Mouse (Mus musculus) spleen, postnatal 36 days (tissue): ENCODE data around the gene Fes.

Experiments
- DNase-seq, 2 experiments: peaks; one replicate each; pipeline ENCODE4 v3.0.0; 2022; ENCODE audit warnings: low spot score in 2 of 2, mixed read lengths in 1 of 2

Gene Fes

DNA sequence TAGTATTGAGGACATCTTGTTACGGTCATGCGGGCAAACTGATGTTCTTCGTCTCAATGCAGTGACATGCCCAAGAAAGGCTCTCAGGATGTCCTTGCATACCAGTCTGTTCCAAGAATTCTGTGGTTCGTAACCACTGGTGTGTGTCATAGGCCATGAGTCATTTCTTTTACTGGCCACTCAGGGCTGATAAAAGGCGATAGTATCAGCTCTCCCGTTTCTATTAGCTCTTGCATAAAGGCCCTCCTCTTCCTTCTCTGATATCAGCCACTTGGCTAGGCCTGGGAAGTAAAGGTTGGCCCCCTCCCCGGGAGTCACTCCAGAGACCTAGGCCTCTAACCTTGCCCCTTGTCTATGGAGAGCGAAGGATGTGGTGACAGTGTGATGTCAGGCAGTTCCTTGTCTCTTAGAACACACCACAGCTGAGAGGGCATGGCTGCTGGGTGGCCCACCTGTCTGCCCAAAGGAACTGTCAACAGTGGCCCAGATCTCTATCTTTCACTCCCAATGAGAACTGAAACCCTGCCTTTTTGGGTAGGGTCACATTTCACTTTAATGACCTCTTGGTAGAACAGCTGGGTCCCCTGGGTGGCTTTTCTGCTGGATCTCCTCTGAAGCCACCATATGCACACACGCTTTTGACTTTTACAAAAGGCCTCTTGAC, 12.2 kb downstream of the Fes start:
- peak in 1 of 2 experiments; percentile 41 for DNase-seq

DNA sequence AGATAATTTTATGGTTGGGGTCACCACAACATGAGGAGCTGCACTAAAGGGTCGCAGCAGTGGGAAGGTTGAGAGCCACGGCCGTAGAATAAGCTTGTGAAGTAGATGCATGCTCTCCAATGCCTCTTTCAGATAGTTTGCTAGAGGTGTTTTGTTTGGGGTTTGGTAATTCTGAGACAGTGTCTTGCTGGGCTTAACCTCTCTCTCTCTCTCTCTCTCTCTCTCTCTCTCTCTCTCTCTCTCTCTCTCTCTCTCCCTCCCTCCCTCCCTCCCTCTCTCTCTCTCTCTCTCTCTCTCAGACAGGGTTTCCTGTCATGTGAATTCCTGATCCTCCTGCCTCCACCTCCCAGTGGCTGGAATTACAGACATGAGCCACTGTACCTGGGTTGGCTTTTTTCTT, 13.0 kb downstream of the Fes start:
- DNase-seq: no peak

DNA sequence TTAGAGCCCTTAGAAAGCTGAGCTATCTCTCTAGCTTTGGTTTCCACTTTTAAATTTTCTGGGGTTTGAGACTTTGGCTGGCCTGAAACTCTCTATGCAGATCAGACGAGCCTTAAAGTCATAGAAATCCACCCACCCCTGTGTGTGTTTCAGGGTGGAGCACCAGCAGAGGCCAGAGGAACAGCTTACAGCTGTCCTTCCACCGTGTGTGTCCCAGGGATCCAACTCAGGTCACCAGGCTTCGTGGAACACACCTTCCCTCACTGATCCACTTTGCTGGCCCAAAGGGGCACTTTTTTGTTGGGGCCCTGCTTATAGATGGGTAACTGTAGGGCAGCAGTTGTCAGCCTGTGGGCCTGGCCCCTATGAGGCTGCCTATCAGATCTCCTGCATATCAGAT, 13.5 kb downstream of the Fes start:
- no peak for DNase-seq

DNA sequence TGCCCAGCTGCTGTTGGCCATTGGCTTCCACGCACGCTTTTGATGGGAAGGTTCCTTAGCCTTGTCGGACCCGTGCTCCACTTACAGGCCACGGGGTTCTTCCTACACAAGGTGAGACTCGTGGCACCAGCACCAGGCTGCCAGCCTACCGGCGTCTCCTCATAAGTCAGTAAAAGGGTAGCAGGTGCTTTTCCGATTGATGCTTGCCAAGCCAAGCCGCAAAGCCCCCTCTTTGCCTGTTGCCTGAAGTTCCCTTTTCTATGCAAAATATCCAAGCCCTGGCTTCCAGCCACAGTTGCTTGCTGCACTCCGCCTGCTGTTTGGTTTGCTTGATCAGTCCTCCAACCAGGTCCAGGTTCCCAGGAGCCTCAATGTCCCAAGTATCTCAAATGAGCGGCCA, 13.9 kb downstream of the Fes start:
- peak; percentile 60 to 61 for DNase-seq

DNA sequence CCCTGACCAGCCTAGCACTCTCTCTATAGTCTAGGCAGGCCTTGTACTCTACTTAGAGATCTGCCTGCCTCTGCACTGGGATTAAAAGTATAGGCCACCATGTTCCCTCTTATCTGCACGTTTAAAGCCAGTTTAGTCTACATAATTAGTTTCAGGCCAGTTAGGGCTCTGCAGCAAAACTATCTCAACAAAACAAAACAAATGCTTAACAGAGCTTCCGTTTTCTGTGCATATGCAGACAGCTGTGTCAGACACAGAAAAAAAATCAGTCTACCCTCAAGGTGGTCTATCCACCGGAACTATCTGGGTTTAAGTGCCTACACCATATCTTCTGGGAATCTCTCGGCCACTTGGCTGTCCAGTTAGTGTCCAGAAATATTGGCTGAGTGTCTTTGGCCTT, 14.4 kb downstream of the Fes start:
- DNase-seq: no peak

DNA sequence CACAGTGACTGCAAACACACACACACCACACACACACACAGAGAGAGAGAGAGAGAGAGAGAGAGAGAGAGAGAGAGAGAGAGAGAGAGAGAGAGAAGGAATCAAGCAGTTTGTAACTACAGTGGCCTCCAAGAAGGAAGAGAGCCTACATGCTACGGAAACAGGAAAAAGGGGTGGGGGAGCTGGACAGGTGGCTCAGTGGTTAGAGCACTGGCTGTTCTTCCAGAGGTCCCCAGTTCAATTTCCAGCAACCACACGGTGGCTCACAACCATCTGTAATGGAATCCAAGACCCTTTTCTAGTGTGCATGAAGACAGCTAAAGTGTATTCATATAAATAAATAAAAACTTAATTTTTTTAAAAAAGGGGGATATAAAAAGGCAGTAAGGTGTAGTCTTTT, 15.1 kb downstream of the Fes start:
- DNase-seq: no peak

DNA sequence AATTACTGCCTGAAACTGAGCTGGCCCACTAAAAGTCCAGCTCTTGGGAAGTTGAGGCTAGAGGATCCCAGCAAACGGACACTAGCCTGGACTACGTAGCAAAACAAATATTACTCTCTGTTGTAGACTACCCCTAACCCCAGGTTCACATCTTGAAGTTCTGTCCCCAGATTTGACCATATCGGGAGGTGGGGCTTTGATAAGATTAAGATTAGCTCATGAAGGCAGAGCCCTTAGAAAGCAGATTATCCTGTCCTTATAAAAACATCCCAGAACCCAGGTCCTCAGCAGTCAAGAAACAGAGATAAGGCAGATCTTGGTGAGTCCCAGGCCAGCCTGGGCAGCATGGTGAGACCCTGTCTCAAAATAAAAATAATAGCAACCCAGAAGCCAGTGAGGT, 15.6 kb downstream of the Fes start:
- DNase-seq: no peak

DNA sequence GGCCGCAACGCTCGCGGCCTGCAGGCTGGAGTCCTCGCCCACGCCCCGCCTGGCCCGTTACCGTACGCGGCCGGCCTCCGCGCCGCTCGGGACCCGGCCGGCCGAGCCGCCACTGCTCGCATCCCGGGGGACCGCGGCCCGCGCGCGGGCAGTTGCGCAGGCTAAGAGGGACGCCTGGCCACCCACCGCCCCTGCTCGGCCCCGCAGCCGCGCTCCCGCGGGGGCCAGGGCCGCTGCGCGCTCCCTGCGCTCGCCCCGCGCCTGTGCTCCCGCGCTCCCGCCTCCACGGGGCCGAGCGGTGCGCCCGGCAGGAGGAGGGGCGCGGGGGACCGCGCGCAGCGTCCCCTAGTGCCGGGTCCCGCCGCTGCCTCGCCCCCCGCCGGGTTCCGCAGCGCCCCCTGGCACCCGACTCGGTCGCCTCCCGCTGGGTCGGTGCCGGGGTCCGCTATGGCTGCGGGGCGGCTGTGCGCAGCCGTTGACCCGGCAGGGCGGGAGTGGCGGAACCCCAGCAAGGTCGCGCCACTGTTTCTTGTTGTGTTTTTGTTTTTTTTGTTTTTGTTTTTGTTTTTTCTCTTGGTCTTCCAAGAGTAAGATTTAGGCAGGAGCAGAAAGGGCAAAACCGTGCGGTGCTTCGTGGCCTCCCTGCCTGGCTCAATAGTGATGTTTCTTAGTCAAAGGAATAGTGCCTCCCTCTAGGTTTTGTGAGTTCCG, 16.6 kb downstream of the Fes start, which contains the start of gene Man2a2:
Gene Man2a2, minus strand, starts transcription at position 335 of the 711 bp plus-strand sequence.
- peak; percentile 70 to 76 for DNase-seq

DNA sequence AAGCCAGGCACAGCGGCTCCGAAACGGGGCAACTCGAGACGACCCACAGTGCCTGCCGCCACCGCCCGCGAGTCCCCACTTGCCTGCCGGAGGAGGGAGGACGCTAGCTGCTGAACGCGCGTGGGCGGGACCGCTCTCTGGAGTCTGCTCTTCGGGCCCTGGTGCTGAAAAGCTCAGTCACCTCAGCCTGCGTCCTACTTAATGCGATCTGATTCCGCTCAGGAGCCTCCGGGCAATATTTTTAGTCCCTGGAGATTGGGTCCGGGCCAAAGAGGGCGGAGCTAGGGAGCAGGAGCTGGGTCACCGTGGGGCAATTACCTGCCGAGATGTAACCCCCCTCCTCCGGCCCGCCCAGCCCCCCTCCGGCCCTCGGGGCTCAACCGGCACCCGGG, 17.1 kb downstream of the Fes start:
- DNase-seq: peak; percentile 85

DNA sequence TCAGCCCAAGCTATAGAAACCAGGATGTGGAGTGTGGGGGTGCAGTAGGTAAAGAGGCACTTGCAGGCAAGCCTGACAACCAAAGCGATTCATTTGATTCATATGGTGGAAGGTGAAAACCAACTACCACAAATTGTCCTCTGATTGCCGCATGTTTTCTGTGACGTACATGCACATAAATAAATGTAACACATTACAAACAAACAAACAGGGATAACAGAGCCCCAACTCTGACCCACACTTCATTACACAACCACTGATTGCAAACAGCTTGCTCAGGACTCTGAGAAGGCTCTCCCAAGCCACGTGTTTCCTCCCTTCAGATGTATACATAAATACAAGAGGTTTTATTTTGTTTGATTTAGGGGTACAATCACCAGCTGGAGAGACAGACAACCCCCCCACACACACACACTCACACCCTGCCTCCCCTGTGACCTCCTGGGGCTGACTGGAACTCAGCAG, 17.7 kb downstream of the Fes start:
- DNase-seq: no peak

DNA sequence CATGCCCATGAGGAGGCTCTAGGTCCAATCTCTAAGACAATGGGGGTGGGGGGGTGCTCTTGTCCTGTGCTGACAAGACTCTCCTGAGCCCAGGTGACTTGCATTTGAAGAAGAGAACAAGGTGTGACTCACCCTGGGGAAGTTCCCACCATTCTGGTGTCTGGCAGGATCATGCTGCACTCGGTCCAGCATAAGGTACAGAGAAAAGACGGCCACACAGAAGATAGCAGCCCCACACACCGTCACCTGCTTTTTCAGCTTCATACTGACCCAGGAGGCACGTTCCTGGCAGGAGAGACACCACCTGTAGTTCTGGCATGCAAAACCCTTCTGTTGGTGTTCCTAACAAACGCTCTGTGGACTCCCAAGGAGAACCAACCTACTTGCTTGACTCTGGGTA, 18.3 kb downstream of the Fes start:
- no peak for DNase-seq

DNA sequence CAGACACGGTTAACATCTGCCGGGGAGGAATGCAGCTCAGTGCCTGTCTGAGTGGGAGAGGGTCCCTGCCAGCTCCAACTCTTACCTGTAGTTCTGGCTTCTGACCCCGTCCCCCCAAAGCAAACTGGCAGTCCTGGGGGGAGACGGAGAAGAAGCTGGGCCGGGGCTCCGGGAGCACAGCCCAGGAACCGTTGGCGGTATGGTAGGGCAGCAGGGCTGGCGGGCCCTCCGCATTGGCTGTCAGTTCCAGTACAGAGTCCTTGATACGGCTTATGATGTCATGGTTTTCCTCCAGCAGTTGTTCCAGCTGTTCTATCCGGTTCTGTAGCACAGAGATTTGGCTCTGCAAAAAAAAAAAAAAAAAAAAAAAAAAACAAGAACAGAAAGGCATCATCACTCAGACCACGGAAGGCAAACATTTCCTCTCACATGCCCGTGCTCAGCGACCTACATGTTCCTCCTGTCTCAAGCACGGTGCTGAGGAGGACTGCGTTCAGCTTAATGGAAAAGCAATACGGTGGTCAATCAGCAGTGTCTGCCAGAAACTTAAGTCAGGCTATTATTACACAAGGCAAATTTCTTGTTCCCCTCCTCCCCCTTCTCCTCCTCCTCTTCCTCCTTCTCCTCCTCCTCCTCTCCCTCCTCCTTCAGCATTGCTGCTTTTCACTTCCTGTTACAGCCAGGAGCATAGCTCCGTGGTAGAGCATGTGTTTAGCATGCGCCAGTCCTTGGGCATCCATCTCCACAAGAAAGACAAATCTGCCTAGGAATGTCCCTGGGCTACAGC, 18.9 kb downstream of the Fes start:
- DNase-seq: peak in 1 of 2 experiments; percentile 47

DNA sequence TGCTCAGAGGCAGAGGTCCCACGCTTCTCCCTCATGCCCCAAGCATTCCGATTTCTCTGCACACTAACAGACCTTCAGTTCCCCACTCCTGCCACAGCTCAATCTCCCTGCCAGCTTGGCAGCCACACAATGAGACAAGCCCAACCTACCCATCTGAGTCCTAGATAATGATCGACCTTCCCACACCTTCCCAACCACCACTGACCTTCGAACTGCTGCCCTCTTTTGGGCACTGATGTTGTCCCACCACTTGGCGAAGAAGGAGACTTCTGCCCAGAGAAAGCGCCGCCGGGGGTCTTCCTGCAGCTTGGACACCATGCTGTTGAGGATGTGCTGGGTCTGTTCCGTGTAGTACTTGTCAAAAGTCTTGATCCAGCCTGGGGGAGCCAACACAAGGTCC, 19.7 kb downstream of the Fes start:
- no peak for DNase-seq

DNA sequence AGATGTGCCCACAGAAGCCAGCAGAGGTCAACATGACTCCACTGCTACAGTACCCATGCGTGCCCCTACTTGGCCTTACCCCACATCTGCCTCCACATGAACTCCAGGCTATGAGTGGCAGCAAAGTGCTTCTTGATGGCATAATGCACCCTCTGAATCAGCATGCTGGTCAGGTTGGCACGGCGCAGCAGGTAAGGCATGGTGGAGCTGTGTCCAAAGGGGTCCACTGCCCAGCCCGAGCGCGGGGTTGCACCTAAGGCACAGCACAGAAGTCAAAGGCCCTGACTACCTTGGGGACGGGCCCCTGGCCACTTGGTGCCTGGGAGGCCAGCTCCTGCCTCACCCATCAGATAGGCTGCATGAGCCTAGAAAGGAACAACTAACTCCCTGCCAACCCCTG, 20.5 kb downstream of the Fes start:
- DNase-seq: no peak

DNA sequence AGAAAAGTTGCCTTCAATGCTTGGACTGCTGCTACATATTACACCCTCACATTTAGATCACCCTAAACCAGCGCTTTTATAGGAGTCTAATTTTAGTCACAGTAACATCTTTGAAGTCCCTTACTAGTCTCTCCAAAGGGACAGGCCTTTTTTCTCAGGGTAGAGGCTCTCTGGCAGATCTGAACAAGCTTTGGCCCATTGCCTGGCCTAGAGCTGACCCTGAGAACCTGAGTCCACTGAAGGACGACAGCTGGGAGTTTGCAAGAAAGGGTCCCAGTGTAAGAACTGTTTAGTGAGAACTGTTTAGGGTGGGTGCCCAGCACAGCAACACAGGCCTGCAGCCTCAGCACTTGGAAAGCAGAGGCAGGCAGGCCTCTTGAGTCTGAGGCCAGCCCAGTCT, 22.0 kb downstream of the Fes start:
- DNase-seq: no peak

DNA sequence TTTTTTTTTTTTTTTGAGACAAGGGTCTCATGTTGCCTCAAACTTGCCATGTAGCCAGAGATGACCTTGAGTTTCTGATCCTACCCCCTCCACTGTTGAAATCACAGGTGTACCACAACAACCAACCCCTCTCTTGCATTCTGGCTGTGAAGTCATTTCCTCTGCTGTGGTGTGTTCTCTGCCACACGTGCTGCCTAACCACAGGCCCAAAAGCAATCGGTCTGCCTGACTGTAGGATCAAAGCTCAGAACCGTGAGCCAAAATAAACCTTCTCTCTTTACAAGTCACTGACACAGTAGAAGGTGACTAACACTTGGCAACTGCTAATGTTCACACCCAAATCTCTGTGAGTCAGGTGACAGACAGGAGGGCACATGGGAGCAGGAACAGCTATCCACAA, 27.3 kb downstream of the Fes start:
- no peak for DNase-seq

DNA sequence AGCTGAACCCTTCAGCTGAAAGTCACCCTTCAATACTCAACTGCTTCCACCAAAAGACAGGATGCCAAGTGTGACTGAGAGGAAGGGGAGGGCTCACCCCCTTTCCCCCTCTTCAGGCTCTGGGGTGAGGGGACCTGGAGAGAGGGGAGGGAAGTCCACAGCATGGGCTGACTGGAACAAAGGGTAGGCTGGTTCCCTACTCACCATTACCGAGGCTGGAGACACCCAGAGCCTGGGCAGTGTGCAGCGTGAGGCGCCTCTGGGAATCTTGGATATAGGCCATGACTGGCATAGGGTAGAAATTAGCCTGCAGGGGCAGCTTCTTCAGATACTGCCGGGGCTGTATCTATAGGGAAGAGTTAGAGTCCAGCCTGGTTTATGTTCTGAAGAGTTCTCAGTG, 29.7 kb downstream of the Fes start:
- DNase-seq: no peak

DNA sequence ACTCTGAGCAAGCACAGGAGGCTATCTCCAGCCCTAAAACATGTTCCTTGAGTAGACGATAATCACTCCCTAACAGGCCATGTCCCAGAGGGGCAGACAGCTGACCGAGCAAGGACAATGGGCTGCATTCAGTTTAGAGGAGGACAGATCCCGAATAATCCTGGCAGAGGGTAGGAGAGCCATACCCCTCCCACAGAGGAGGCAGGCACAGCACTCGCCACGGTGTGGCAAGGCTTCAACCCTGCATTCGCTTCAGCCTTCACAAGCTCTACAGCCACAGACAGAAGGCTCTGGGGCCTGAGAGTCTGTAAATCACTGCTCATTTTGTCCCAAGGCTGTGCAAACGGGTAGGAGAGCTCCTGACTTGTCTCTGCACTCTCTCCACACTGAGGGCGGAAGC, 30.6 kb downstream of the Fes start:
- DNase-seq: no peak

DNA sequence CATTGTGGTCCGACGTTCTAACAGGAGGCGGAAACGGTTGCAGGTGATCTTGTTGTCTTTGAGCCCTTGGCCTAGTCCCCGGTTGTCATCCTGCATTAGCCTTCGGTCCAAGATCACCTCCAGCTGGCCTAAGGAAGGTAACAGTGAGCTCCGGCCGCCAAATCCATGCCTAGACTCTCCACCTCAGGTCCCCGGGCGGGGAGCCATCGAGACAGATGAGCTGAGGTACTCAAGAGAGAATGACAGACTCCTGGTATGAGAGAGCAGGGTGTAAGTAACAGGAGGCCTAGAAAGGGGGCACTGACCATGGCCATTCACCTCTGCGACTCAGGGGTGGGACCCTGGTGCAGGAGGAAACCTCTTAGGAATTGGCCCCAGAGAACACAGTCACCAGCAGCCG, 31.4 kb downstream of the Fes start:
- no peak for DNase-seq

DNA sequence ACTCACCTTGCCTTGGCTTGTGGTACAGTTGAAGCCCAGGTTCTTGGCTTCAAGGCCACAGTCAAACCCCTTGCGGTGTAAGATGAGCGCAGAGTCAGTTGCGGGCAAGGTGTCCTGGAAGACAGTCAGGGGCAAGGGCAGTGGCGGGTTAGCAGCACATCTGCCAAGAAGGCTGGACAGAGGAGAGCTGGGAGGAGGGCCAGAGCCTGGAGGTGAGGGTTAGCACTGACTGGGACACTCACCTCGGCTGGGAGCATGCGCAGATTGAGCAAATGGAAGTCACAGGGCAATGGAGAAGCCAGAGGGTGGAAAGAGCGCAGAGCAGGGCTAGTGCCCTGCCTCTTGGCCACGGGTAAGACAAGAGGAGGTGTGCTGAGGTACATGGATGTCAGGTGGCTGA, 34.8 kb downstream of the Fes start:
- DNase-seq: no peak

DNA sequence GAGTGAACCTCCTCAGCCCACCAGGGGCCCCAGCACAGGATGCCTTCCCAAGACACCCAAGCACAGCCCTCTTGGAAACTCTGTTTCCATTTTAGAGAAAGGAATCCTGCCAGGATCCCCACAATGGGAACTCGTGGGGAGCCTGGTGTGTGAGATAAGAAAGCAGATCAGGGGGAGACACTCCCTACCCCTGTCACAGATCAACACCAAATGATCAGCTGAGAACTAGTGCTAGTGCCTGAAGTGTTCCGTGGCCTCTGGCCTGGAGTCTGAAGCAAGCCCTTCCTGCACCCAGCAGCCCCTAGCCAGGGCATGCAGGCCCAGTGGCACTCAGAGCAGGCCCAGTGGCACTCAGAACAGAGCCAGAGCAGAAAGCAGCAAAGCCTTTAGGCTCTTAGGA, 36.9 kb downstream of the Fes start:
- no peak for DNase-seq

DNA sequence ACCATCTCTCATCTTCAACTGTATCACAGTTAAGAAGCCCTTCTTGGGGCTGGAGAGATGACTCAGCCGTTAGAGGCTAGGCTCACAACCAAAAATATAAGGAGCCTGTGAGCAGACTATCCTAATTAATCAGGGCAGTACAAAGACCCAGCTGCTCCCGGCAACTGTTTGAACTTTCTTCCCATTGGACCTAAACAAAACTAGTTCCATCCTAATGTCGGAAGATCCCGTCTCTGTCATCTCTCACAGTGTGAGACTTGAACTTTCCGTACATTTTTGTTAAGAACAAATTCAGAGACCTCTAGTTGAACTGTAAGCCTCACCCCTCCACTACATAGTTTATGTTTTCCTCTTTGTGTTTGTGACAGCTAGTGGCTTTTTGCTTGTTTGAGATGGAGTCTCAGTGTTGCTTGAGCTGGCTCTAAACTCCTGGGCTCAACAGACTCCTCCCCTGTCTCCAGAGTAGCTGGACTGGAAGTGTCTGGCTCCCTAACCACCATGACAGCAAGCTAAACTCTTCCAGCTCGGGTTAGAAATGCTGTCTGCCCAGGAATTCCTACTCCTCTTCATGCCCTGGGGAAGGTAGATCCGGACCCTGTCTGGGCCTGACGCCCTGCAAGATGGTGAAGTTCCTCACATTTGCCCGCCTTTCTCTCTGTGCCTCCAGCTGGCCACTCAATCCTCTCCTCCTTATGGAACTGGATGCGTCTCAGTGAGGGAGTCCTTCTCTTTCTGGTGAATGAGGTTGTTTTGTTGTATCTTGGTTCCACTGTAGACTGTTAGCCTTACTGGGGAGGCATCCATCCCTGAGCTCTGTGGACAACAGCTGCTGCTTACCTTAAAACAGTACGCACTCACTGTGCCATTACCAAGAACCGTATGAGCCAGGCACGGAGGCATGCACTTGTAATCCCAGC, 39.8 kb downstream of the Fes start:
- no peak for DNase-seq
